Mouse (Mus musculus) ES-E14 (cell line): ENCODE data around the gene Gm16867.
"Not testable (repeated sequence)": the region's sequence is repeated elsewhere in the genome, so short reads cannot be mapped to it uniquely, and the experiment has no call there.

ENCODE experiments used
- CHD2 ChIP-seq: IDR thresholded peaks from 2 replicates; pipeline ENCODE4 v1.6.1; 2014; ENCODE audit warnings: mild to moderate bottlenecking, low read depth, low read length, inconsistent platforms
- HCFC1 ChIP-seq: IDR thresholded peaks from 2 replicates; pipeline ENCODE4 v1.6.1; 2012; ENCODE audit warnings: low read length, inconsistent platforms, borderline replicate concordance; ENCODE audit not compliant: insufficient read depth
- ZC3H11A ChIP-seq: IDR thresholded peaks from 2 replicates; pipeline ENCODE4 v1.6.1; 2012; ENCODE audit warnings: low read depth, mild to moderate bottlenecking, inconsistent platforms, low read length, borderline replicate concordance

DNA sequence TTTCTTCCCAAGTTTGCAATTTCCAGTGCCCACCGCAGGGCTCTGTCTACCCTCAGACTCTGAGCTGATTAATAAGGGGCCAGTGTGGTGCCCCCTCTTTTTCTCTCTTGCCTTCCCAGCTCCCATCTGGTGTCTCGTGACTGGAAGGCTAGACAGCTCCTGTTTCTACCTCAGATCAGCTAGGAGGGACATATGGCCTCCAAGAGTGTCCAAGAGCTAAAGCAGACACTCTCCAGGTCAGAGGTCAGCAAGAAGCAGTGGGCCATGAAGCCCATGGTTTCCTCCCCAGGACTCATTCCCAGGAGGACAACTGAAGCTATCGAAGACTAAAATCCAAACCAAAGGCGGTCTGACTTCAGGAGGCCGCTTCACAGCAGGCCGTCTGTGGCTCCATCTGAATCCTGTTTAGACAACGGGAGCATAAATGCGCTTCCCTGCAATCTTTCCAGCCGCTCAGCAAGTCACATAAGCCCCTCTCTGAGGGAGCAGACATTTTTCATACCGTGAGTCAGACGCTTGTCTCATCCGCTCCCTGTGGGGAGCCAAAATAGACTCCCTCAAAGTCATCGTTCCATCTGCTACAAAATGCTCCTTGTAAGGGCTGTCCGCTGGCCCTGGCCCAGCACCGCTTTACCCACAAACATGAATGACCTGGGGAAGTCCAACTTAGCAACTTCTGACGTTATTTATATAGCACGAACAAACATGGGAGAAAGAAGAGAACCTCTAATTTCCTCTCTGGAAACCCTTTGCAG, 35.4 kb downstream of the Gm16867 start:
- TF ChIP-seq CHD2, ZC3H11A, HCFC1: not testable (repeated sequence)
